Mouse (Mus musculus) hindbrain, postnatal 0 days (tissue): Measurements from ENCODE around the gene Ankrd26. TPM values are rescaled to one million over a fixed set of nuclear protein-coding genes. Genes with fewer than 3 reads are reported as not detected.
A peak's percentile ranks its signal among the peaks of the same experiment; 100 is the strongest.

Source experiments
- ATAC-seq: fragments of 200-750 bp; cut with Nextera tagmentation; 2 replicates; pipeline ENCODE4 v1.8.0; 2017; ENCODE audit warnings: mild to moderate bottlenecking, moderate TSS enrichment, moderate library complexity
- DNase-seq: peaks from one replicate; pipeline ENCODE4 v3.0.0-alpha.2; 2015; ENCODE audit warnings: low spot score
- H3K27ac ChIP-seq: fragments of 300-500 bp; sonication (generic); 2 replicates; pipeline ENCODE4 v1.5.1; 2014; ENCODE audit warnings: mild to moderate bottlenecking
- H3K27me3 ChIP-seq: fragments of 300-500 bp; sonication (generic); 2 replicates; pipeline ENCODE4 v1.6.1; 2014; ENCODE audit warnings: low read length, mixed read lengths; ENCODE audit not compliant: insufficient read depth
- H3K36me3 ChIP-seq: fragments of 300-500 bp; sonication (generic); 2 replicates; pipeline ENCODE4 v1.6.1; 2014; ENCODE audit warnings: low read length, mixed read lengths; ENCODE audit not compliant: insufficient read depth
- H3K4me1 ChIP-seq: fragments of 300-500 bp; sonication (generic); 2 replicates; pipeline ENCODE4 v1.6.1; 2014; ENCODE audit warnings: antibody characterized with exemption, low read length, mixed read lengths; ENCODE audit not compliant: insufficient read depth
- H3K4me2 ChIP-seq: fragments of 300-500 bp; sonication (generic); 2 replicates; pipeline ENCODE4 v1.6.1; 2014; ENCODE audit warnings: low read depth, mild to moderate bottlenecking, low read length, moderate library complexity, mixed read lengths
- H3K4me3 ChIP-seq: fragments of 300-500 bp; sonication (generic); 2 replicates; pipeline ENCODE4 v1.5.1; 2014; ENCODE audit warnings: low read length
- H3K9ac ChIP-seq: fragments of 300-500 bp; sonication (generic); replicated peaks from 2 replicates; pipeline ENCODE4 v1.6.1; 2014; ENCODE audit warnings: mild to moderate bottlenecking, low read length, moderate library complexity, mixed read lengths
- H3K9me3 ChIP-seq: fragments of 300-500 bp; sonication (generic); 2 replicates; pipeline ENCODE4 v1.6.1; 2016; ENCODE audit warnings: low read length, mixed read lengths
- CTCF ChIP-seq: IDR thresholded peaks from 2 replicates; pipeline ENCODE4 v1.5.1; 2016; ENCODE audit warnings: antibody characterized with exemption, control low read depth, low read depth
- WGBS: fragments of 180-500 bp; shearing (Covaris S2); extraction: QIAGEN DNeasy Blood & Tissue Kit; methylation state at CpG from one replicate; pipeline ENCODE4 v1.1.7; 2014; 5-methylcytosine and 5-hydroxymethylcytosine counted together
- polyA plus RNA-seq: library from polyadenylated mRNA; unstranded; fragments of >200 nt; fragmentation: Nextera tagmentation; extraction: Ambion mirVana; gene quantifications from 2 replicates; pipeline ENCODE4 v1.2.1, GENCODE M21; 2015
- total RNA-seq: library from RNA; depleted of rRNA; stranded (reverse); fragments of >200 nt; gene quantifications from 2 replicates; pipeline ENCODE4 v1.2.3, GENCODE M21; 2014; rRNA removed

Ankrd26 gene
- total RNA-seq (5.5 and 6.0 TPM in 2 replicates), polyA plus RNA-seq (12.5 and 13.5 TPM in 2 replicates)

DNA sequence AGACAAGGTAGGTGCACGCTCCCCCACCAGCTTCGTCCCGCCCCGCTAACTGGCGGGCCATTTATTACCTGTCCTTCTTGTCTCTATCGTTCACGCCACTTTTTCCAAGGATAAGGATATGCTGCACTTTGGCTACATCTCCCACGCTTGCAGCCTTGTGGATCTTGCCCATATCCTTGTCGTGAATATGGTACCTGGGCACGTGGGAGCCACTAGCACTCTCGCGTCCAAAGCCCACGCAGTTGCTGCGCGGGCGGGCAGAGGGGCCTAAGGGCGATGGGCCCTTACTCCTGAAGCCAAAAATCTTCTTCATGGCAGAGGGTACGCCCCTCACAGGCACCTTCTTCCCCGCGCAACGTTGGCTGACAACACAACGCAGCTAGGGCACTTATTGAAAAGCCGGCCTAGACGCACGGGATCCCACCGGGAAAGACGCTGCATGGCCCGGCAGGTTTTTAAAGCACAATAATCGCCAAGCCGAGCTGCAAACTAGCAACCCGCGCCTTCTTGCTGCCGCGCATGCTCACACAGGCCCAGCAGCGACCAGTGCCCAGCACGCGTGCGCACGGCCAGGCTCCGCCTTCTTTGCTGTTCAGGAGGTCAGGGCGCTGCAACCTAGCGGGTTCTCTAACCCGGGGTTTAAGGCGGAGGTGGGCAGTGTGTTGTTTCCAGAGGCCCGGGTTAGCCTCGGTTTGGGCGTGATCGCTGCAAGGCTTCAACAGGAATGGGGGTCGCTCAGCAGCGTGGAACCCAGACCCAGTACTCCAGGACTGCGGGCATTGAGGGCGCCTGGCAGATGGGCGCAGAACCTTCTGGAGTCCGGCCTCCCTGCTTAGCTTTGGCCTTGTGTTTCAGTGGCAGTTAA is at the start of gene Ankrd26:
Gene Ankrd26 (minus strand): TSS at position 482 of the 865 bp plus-strand sequence.
- H3K4me2 ChIP-seq = peak within 1 kb of the TSS; percentile 92
- 4% methylated on average over 54 of the region's 54 CpGs for WGBS
- TF ChIP-seq CTCF = no peak; the same call in 1 of the 2 replicates
- H3K9ac ChIP-seq = peak within 1 kb of the TSS; percentile 70
- H3K9me3 ChIP-seq = no peaks in the 10 kb centered on the region
- H3K36me3 ChIP-seq = peaks cover 20% of the 10 kb centered on the region; the same call in 1 of the 2 replicates
- peak; percentile 95 for DNase-seq
- H3K27me3 ChIP-seq = no peaks in the 10 kb centered on the region
- H3K4me3 ChIP-seq = peak within 1 kb of the TSS; percentile 76
- peak within 1 kb of the TSS; percentile 79 for H3K27ac ChIP-seq
- peak; percentile 97 for ATAC-seq
- peaks cover 7% of the 10 kb centered on the region; the same call in 1 of the 2 replicates for H3K4me1 ChIP-seq

DNA sequence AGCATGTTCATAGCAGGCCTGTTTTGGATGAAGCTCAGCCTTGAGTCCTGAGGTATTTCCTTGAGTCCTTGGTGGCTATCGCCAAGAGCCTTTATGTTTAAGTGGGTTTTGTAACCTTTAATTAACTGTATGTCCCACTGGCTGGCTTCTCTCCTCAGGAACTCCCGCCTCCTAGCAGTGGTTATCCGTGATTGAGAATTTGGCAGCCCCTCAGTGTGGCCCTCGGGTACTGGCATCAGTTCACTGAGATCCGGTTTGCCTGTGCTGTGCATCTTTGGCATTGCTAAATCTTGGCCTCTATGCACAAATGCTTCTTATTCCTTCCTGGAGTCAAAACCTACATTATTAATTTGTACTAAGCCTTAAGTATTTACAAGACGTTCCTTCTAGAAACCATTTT is 46.9 kb upstream of the Ankrd26 start:
- TF ChIP-seq CTCF = no peak
- Histone ChIP-seq H3K4me3 (no peak overlapping the region), H3K4me1 (no peaks in the 10 kb centered on the region), H3K9me3 (no peaks in the 10 kb centered on the region), H3K4me2 (no peak overlapping the region), H3K27me3 (no peaks in the 10 kb centered on the region), H3K36me3 (peaks cover 15% of the 10 kb centered on the region), H3K27ac (no peak overlapping the region), H3K9ac (no peak overlapping the region)
- 51% methylated on average over 6 of the region's 6 CpGs for WGBS
- no peak for ATAC-seq
- peak; percentile 16 for DNase-seq

DNA sequence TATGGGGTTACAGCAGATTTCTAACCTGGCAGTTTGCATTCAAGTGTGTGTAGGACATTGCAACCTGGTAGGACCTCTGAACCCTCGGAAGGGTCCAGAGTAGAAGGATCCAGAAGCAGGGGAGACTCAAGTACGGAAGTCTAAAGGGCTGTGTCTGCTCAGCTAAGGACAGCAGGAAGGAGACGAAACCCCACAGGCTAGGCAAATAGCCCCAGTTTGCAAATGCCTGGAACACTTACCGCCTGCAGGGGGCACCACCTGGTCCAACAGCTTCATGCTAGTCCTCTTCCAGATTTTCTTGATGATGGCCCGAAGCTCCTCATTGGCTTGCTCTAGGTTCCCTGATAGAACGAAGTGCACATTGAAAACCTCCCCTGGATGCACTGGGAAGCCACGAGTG is 43.9 kb upstream of the Ankrd26 start:
- peak; percentile 39 for TF ChIP-seq CTCF
- ATAC-seq (no peak), DNase-seq (no peak)

DNA sequence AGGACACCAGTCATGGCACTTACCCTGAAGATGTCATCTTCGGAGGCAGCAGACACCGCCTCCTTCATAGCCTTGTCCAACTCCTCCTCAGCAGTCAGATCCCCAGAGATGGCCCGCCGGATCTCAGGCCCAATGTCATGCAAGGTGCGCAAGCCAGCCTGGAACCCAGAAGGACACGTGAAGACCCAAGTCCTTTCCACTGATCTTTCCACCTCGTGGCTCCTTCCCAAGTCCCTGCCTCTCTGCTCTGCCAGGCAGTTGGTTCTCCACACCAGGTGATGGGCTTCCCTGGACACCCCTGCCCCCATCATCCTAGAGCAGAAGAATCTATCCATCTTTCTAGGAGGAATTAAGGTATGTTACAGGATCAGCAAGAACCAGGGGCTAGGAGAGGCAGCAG is 41.8 kb upstream of the Ankrd26 start:
- DNase-seq (no peak), ATAC-seq (no peak)
- no peak for TF ChIP-seq CTCF
- Histone ChIP-seq H3K4me2 (no peak overlapping the region), H3K36me3 (peaks cover 31% of the 10 kb centered on the region), H3K4me3 (no peak overlapping the region), H3K4me1 (no peaks in the 10 kb centered on the region), H3K27me3 (no peaks in the 10 kb centered on the region), H3K9me3 (no peaks in the 10 kb centered on the region), H3K27ac (no peak overlapping the region), H3K9ac (no peak overlapping the region)
- 91% methylated on average over 7 of the region's 7 CpGs for WGBS

More for the DNA sequence above, 43.9 kb upstream of the Ankrd26 start:
- Histone ChIP-seq H3K36me3 (peaks cover 38% of the 10 kb centered on the region), H3K4me3 (no peak overlapping the region), H3K9ac (no peak overlapping the region), H3K9me3 (no peaks in the 10 kb centered on the region), H3K4me2 (no peak overlapping the region), H3K27me3 (no peaks in the 10 kb centered on the region), H3K27ac (no peak overlapping the region), H3K4me1 (no peaks in the 10 kb centered on the region)
- WGBS = 73% methylated on average over 7 of the region's 7 CpGs

DNA sequence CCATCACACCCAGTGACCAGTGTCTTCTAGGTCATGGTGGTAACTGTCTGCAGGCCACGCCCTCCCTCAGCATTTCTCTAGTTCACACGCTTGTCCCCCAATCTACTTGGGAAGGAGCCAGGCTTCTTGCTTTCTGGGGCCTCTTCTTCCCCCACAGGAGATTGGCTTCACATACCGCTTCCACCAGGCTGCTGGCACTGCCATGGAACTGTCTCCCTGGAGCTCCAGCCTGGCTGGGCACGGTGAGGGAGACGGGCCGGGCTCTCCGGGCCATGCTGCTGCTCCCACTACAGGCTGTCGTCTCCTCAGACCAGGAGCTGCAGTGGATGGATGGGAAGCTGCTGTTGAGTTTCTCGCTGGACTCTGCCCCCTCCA is 33.6 kb upstream of the Ankrd26 start:
- Histone ChIP-seq H3K36me3 (peaks cover 11% of the 10 kb centered on the region; the same call in 1 of the 2 replicates), H3K27ac (no peak overlapping the region), H3K27me3 (no peaks in the 10 kb centered on the region), H3K4me1 (peaks cover 5% of the 10 kb centered on the region; the same call in 1 of the 2 replicates), H3K9me3 (no peaks in the 10 kb centered on the region), H3K4me3 (no peak overlapping the region), H3K9ac (0 out of 2 replicates have a peak overlapping the region, but pooled peaks have one; percentile 13), H3K4me2 (peak overlapping the region; percentile 14; the same call in 1 of the 2 replicates)
- DNase-seq = peak; percentile 58
- ATAC-seq = peak; percentile 46; the same call in 1 of the 2 replicates
- TF ChIP-seq CTCF = no peak
- WGBS = 46% methylated on average over 9 of the region's 9 CpGs

DNA sequence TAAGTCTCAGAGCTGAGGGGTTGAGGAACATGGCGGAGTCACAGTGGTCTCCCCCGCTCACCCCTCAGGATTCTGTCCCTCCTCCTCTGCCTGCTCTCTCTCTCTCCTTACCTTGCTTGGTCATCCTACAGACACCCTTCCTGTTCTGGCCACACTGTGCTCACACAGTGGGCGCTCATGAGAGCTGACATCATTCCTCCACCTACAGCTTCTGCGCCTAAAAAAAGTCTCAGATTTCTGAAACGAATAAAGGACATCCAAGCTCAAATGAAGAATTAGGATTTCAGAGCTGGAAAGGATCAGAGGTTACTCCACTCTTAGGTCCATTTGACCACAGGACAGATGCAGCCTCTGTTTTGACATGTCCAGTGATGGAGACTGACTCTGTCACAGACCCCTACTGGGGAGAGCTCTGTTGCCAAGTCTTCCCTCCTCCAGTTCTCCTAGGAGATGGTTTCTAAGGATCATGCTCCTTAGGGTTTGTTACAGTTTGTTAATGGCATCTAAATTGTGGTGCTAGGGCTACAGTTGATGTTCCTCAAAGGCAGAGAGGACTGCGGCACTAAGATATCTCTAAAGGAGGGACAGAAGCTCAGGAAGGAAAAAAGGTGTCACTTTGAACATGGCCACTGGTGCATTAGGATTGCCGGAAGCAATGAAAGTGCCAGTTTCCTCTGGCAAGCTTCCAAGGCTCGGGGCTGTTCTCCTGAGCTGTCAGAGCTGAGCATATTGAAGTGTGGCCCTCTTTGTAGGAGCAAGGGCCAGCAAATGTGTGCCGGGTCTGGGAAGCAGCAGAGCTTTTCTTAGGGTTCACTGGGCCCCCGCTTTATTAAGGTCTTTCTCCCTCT is 33.0 kb upstream of the Ankrd26 start:
- no peak overlapping the region for H3K4me3 ChIP-seq
- H3K27me3 ChIP-seq = no peaks in the 10 kb centered on the region
- H3K27ac ChIP-seq = no peak overlapping the region
- ATAC-seq (no peak), DNase-seq (peak; percentile 67)
- H3K9me3 ChIP-seq = no peaks in the 10 kb centered on the region
- no peak for TF ChIP-seq CTCF
- peaks cover 11% of the 10 kb centered on the region; the same call in 1 of the 2 replicates for H3K36me3 ChIP-seq
- 0 out of 2 replicates have a peak overlapping the region, but pooled peaks have one; percentile 13 for H3K9ac ChIP-seq
- H3K4me1 ChIP-seq = peaks cover 5% of the 10 kb centered on the region; the same call in 1 of the 2 replicates
- no peak overlapping the region for H3K4me2 ChIP-seq
- WGBS = 67% methylated on average over 10 of the region's 10 CpGs
